Mouse (Mus musculus) induced T-regulatory cell, adult 2 months (primary cell): ENCODE results near the gene Fam120a.
A peak's percentile ranks its signal among the peaks of the same experiment; 100 is the strongest.

Experiments
- DNase-seq: peaks from one replicate; pipeline ENCODE4 v3.0.0-alpha.2; 2012; ENCODE audit warnings: low read depth

Gene Fam120a

DNA sequence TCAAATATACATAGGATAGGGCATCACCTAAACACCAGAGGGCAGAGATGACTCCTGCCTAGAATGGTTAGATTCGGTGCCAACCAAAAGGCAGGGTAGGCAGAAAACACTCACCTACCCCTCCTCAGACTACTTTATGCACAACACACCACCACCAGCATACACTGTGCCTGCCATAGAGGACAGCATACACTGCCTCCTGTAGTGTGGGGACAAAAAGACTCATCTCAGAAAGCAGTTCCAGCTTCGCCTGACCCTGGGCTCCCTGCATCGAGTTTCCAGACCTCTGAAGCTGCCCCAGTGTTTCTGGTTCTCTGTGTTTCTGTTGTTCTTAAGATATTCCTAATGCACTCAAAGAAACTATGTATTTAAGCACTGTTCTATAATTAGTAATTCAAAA is 54.7 kb downstream of the Fam120a start:
- no peak for DNase-seq

DNA sequence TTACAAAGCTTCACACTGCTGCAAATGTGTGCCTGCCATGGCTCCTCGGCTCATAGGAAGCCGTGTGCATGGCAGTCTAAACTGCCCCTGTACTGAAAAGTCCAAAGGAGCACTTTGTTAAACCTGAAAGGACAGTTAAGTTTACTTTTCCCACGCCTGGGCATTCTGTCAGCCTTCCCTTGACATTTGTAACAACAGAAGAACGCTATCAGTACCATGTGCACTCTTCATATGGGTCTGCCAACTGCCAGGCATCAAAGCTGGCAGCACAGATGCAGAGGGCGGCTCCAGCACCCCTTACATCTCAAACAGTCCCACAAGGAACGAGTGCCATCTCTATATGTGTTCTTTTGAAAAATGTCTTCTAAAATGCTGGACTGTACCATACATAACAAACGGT is 56.4 kb downstream of the Fam120a start:
- no peak for DNase-seq

DNA sequence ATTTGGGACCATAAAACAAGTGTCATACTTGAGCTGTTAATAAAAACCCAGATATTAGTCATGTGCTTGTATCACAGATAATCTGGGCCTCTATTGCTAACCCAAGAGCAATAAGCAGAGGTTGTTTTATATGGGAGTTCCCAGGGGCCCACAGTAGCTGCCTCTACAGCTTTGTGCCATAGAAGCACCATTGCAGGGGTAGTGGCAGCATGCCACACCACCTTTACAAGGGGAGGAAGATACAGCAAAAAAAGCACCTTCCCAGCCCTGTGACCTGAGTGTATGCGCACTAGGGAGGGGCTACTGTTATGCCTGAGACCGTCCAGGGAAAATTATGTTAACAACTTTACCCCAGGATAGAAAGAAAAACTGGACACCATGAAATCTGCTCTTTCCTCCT is 62.4 kb downstream of the Fam120a start:
- no peak for DNase-seq

DNA sequence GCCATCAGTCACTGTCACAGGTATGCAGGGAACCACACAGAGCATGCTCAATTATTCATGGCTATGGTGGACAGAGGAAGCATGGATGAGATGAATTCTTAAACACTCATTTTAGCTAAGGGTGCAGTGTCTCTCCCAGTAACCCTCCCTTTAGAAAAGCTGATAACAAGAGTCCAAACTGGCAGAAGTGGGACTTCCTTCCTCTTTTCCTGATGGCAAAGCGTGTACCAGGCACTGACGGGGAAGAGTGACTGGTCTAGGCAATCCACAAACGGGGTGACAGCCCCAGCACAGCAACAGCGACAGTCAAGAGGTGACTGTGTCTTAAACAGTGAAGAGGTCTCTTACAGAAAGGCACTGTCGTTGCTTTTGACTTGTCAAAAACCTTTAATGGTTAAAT is 72.4 kb downstream of the Fam120a start:
- no peak for DNase-seq

DNA sequence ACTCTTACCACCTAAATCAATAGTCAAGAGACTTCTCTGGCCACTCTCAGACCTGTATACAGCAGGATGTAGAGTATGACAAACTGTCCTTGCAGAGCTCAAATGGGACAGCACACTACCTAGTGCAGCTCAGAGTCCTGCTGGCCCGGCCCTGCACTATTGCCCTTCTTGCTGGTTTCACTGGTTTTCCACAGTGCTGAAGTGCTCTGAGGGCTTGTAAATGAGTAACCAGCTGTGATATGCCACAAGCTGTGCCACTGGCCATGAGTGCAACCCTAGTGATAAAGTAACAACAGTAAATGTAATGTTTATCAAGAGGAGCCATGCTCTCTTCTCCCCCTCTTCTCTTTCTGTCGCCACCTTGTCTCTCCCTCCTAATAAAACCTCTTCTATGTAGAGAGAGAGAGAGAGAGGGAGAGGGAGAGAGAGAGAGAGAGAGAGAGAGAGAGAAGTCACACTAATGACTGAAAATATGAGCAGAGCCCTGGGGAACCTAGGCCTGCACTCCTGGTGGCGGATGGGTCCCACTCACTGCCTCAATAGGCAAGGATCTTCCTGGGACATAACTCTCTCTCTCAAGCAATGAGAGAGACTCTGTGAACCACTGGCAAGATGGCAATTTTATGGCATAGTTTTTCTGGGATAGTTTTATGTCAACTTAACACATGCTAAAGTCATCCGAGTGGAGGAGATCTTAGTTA is 77.4 kb downstream of the Fam120a start:
- no peak for DNase-seq

DNA sequence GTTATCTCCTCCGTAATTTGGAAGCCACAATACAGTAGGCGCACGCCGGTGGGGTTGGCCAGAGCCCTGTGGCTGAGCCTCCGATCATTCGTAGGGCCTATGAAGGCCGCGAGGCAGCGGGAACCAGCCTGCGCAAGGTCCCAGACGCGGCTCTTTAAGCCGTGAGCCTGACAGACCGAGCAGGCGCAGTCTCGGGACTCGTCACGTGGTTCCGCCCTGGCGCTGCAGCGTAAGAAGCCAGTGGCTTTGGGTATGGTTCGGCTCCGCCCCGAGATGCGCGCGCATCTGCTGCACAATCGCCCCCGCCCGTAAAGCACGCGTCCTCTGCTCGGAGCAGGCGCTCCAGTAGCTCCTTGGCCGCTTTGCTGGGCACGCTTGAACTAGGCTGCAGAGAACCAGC is 89.3 kb downstream of the Fam120a start:
- peak; percentile 99 for DNase-seq

DNA sequence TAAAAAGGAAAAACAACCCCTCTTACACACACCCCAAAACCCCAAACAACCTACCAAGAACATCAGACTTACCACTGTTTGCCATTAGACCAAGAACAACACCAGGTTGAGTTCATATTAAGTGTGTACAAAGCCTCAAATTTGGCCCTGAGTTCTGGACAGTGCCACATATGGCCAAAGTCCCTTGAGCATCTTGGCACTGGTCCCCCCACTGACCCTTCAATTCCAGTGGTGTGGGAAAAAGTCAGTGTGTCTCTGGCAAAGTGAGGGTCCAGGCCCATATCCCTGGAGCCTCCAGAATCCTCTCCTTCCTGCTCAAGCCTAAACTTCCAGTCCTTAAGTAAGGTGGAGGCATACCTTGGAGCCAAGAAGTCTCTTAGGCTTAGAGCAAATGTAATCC is 90.0 kb downstream of the Fam120a start:
- no peak for DNase-seq

DNA sequence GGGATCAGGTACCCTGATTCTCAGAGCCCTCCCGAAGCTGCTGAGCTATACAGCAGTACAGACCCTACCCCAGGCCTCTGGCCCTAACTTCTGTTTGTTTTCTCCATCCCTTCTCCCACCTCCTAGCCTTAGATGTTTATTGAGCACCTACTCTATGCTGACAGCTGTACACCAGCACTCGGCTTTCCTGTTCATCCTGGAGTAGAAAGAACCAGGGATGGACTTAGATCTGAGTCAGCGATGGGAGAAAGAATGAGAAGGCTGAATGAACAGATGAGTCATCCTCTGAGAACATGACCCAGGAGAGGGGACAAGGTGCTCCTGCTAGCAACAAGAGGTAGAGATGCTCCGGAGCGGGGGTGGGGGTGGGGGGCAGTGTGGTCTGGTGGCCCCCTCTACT is 95.1 kb downstream of the Fam120a start:
- DNase-seq = no peak

DNA sequence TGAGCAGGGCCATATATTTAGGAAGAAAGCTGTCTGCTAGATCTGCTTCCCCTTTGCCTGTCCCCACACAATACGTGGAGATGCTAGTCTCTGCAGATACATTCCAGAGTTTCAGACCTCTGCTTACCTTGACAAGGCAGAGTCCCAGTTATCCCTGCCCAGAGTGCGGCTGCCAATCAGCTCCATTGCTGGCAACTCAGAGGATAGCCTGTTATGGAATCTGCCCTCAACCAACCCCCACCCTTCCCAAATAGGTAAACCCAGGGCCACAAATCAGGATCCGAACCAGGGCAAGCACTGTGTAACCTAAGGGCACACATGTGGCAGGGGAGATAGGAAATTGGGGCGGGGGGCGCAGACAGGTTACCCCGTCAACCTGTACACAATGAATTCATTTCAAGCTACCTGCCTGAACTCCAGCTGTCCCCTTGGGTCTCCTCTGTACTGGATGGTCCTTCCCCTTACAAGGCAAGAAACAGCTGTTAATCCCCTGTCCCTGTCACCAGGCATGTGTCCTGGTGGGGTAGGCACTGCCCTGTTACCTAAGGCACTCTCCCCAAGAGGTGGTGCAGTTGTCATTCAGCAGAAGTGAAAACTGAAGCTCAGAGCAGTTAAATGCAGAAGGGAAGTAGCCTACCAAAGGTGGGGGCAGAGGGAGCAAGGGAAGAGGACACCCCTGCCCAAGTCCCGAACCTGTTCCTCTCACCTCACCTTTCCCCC is 95.8 kb downstream of the Fam120a start:
- no peak for DNase-seq

DNA sequence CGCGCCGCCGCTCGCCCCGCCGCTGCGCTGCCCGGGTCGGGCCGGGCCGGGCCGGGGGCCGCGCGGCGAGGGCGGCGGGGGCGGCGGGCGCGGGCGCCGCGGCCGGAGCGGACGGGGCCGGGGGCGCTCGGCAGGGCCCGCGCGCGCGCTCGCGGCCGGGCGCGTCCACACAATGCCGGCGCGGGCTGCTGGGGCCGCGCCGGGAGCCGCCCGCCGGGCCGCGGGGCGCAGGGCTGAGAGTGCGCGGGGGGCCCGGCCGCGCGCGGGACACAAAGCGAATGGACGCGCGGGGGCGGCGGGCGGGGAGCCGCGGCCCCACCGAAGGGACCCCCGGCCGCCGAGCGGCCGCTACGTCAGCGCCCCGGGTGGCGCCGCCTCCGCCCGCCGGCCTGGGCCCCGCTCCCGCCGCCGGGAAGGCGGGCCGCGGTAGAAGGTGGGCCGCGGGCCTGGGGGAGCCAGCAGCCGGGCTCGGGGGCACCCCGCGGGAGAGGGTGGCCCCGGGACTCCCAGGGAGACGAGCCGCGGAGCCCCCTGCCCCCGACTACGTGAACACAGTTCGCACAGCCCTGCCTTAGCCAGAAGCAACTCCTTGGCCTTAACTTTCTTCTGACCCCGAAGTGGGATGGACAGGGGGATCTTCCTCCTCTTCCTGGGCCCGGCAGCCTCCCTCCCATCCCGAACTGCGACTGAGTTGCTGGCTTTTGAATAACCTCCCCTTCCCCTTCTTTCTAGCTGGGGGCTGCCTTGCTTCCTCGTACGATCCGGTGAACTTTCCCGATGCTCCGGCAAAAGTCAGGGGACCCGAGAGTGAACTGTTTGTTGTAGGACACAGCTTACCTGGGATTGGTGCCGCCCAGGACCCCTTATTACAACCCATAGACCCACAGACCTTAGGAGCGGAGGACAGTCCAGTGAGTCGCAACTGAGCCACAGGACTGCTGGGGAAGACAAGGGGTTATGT is 96.8 kb downstream of the Fam120a start, which contains the start of gene Phf2:
TSS of gene Phf2 (minus strand) at position 349 of the 961 bp plus-strand sequence.
- DNase-seq = peak; percentile 59

DNA sequence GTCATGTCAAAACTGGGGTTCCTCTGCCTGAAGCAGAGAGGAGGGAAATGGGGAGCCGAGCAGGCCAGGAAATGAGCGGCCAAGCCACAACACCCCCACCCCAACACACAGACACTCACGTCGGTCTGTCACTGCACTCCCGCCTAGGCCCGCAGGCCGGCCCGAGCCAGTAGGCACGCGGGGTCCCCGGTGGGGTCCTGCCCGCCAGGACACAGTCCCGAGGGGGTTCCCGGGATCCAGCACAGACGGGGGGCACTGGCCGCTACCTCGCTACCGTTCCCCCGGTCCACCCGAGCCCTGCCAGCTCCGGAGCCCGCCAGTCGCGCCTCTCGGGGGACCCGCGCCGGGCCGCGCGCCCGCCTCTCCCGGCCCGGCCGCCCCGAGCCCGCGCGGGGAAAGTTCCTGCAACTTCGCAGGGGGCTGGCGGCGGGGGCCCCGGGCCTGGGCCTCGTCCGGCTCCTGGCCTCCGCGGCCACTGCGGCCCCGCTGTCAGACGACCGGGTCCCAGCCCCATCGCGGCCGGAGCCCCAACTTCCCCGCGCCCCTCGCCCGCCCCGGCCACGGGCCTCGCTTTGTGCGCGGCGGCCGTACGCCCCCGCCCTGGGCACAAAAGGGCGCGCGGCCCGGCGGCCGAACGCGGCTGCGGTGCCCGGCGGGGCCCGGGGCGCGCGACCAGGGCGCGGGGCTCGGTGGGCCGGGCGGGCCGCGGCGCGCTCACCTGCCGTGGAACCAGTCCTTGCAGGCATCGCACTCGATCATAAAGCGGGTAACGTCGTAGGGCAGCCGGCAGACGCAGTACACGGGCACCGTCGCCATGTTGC is 97.7 kb downstream of the Fam120a start:
- DNase-seq = peak; percentile 78

DNA sequence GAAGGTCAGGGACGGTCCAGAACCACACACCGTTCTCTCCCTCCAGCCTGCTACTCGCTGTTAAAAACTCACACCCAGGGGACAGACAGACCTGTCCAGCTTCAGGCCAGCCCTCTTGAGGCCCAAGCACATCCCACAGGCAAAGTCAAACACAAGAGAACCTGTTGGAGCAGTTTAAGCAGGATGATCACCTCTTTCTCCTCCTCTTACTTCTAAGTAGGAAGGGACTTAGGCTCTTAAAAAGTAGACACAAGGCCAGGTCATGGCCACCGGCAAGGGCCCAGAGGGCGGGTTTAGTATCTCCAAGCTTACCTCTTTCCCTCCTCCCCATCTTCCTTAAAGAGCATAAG is 98.2 kb downstream of the Fam120a start:
- DNase-seq = no peak

DNA sequence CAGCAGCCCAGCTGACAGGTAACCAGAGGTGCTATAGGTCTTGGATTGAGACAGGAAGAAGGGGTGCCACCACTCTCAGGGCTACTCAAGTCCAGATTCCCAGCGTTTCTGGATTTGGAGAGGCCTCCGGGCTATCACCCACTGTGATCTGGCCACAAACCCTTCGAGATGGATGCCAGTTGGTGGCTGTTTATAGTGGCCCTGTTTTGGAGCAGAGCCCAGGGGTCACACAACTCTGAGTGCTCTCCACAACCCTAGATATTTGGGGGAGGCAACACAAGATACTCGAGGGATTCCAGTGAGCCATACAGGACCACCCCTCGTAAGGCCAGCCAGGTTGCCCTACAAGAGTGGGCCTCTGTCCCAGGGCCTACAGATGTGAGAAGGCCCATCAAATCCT is 98.7 kb downstream of the Fam120a start:
- DNase-seq = peak; percentile 52

DNA sequence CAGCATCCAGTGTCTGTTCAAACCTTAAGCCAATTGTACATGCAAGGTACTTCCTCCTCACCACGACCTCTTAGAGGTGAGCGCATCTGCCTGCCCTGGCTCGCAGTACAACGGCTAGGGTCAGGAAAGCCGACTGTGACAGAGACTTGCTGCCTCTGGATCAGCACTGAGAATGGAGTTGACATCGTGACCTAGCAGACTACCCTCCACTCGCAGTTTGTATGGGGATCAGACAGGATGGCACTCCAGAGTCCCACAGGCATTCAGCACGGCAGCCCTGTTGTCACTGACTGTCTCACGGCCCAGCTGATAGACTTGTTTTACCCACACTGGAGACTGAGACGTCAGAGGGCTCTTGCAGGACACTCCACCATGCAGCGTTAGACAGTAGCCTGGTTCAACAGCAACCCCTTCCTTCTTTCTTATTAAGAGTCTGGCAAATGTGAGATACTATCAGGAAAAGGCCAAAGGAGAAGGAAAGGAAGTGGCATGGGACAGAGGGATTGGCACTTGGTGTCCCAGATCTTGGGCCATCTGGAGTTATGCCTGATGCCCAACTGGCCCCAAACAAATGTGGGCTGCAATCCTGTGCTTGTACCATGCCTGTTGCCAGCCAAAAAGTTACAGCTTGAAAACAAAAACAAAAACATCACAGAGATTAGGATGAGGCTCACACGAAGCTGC is 103.0 kb downstream of the Fam120a start:
- no peak for DNase-seq

DNA sequence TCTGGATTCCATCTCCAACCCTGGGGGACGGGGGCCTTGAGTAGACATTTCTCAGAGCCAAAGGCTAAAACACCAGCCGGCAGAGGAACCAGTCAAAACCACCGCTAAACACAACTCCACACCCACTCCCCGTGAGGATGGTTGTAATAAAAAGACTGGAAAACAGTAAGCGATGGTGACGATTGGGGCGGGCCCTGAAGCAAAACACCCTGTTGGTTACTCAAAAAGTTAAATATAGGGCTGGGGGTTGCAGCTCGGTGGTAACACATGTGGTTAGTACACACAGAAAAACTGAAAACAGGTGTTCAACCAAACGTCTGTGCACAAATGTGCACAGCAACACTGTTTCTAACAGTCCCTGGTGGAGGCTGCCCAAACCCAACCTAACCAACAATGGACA is 104.3 kb downstream of the Fam120a start:
- DNase-seq = peak; percentile 50

DNA sequence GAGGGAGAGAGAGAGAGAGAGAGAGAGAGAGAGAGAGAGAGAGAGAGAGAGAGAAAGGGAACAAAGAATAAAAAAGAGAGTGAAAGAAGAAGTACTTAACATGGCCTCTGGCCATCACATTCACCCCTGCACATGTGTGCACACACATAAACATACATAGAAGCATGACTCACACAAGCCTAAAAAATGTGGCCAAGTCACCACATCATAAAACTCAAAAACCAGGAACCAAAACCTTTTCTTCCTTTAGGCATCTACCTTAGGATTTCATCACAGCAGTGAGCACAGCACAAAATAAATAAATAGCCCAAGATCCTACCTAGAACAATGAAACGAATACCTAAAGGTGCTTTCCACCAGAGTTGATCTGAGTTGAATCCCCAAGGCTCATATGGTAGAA is 105.9 kb downstream of the Fam120a start:
- no peak for DNase-seq

DNA sequence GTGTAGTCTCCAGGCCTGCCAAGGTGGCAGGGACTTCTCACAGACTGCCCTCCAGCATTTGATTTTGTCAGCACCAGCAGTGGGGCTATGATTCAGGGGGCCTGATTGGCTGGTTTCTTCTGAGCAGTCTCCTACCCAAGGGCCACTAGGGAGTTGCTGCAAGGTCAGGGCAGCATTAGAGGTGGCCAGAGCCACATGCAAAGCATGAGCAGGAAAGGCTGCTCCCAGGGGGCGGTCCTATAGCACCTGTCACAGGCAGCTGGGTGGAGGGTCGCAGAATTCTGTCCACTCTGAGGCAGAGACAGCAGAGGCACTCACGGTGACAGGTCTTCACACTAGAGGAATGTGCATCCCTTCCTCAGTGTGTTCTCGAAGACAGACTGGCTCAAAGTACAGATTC is 109.0 kb downstream of the Fam120a start:
- no peak for DNase-seq

DNA sequence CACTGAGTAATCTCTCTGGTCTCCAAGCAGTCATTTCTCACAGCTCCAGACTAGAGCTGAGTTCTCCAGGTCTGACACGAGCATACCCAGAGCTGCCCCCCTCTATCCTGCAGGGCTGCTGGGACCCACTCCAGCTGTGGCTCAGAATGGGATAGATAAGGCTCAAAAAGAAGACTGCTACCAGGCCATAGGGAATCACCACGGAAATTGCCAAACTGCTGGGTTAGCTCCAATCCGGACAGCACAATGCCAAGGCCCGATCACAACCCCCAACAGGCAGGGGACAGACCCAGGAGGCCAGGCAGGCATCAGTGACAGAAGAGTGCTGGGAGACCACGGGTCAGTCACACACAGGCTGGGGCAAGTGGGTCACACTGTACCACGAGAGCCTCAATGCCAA is 109.8 kb downstream of the Fam120a start:
- no peak for DNase-seq

DNA sequence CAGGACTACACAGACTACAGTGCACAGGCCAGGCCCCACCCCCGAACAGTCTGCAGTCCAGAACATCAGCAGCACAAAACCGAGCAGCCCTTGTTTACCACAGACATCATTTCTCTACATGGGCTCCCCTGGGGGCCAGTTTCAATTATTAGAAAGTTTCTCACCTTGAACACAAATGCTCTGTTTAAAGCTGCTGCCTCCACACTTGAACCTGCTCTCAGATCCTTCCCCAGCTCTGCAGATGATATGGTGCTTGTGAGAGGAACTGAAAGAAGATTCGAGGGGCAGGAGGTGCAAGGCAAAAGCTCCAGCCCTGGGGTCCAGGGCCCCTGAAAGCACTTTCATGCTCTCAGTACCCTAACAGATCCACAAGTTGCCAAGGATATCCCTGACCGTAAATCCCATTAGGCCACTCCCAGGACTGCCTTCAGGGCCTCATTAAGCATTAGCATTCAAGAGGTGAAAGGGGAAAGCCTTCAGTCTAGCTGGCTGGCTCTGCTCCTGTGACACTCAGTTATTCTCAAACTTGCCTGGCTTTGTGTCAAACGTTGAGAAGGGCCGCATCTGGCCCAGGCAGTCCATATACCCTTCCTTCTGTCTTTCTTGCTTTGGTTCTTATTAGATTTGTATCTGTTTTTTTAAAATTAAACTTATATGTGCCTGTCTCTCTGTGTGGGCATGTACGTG is 110.4 kb downstream of the Fam120a start:
- no peak for DNase-seq

DNA sequence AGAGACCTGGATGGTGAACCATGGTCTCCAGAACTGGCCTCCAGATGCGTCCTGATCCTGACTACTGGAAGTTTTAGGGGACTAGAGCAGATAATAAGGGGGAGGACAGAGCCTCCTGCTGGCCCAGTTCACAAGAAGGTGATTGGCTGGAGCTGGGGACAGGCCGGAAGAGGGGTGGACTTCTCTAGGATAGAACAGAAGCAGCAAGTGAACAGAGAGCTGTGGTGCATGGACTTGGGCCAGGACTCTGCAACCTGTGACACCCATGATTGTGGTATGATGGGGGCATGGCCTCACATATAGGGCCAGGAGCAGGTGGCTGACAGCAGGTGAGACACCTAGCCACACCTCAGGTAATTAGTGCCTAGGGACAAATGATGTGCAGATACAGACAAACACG is 113.9 kb downstream of the Fam120a start:
- no peak for DNase-seq

DNA sequence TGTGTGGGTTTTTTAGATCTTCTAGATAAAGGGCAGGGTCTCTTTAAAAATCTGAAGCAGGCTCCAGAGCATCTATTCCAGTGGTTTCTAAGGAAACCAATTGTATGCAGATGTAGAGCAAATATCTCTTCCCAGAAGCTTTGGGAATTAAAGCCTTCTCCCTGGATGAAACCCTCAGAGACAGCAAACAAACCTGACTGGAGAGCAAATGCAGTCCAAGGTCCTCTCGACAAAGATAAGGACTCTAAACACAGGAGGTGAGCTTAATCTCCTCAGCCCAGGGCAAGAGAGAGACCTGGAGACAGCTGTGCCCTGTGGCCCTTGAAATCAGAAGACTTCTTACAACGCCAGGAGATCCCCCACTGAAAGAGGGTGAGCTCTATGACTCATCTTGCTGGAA is 114.3 kb downstream of the Fam120a start:
- no peak for DNase-seq
